Mouse (Mus musculus) embryonic fibroblast, embryonic 13.5 days (primary cell): Measurements from ENCODE around the gene Esrra. TPM values are rescaled to one million over a fixed set of nuclear protein-coding genes. Genes with fewer than 3 reads are reported as not detected.
A peak's percentile ranks its signal among the peaks of the same experiment; 100 is the strongest.

ENCODE experiments used
- H3K27ac ChIP-seq: 2 replicates; pipeline ENCODE4 v1.5.1; 2012; ENCODE audit warnings: low read length, control low read depth, inconsistent platforms; ENCODE audit not compliant: insufficient read depth
- H3K4me1 ChIP-seq: 2 replicates; pipeline ENCODE4 v1.6.1; 2011; ENCODE audit warnings: low read length; ENCODE audit not compliant: control insufficient read depth, insufficient read depth
- H3K4me3 ChIP-seq: 2 replicates; pipeline ENCODE4 v1.5.1; 2011; ENCODE audit warnings: mild to moderate bottlenecking, control low read depth, low read length; ENCODE audit not compliant: insufficient read depth
- CTCF ChIP-seq: IDR thresholded peaks from 2 replicates; pipeline ENCODE4 v1.5.1; 2011; ENCODE audit warnings: mild to moderate bottlenecking, control low read depth, low read length, moderate library complexity, borderline replicate concordance; ENCODE audit not compliant: insufficient read depth
- POLR2A ChIP-seq: IDR thresholded peaks from 2 replicates; pipeline ENCODE4 v1.6.1; 2011; ENCODE audit warnings: low read depth, mild to moderate bottlenecking, control low read depth, low read length, moderate library complexity
- polyA plus RNA-seq: library from polyadenylated mRNA; stranded (reverse); fragments of >200 nt; gene quantifications from 2 replicates; pipeline ENCODE4 v1.2.4, GENCODE M21; 2011; ENCODE audit warnings: low read depth; ENCODE audit not compliant: missing spikeins, insufficient read length

The Esrra gene
- polyA plus RNA-seq, 1 experiment: 18.6 TPM

GRCm38 (mm10) chr19:6922901-6923735 lies 1.5 kb upstream of the Esrra start:
- Histone ChIP-seq H3K4me3 (no peak overlapping the region), H3K4me1 (peaks cover 11% of the 10 kb centered on the region; the same call in 1 of the 2 replicates), H3K27ac (no peak overlapping the region)
- no peak for TF ChIP-seq CTCF
- TF ChIP-seq POLR2A: no peak

DNA sequence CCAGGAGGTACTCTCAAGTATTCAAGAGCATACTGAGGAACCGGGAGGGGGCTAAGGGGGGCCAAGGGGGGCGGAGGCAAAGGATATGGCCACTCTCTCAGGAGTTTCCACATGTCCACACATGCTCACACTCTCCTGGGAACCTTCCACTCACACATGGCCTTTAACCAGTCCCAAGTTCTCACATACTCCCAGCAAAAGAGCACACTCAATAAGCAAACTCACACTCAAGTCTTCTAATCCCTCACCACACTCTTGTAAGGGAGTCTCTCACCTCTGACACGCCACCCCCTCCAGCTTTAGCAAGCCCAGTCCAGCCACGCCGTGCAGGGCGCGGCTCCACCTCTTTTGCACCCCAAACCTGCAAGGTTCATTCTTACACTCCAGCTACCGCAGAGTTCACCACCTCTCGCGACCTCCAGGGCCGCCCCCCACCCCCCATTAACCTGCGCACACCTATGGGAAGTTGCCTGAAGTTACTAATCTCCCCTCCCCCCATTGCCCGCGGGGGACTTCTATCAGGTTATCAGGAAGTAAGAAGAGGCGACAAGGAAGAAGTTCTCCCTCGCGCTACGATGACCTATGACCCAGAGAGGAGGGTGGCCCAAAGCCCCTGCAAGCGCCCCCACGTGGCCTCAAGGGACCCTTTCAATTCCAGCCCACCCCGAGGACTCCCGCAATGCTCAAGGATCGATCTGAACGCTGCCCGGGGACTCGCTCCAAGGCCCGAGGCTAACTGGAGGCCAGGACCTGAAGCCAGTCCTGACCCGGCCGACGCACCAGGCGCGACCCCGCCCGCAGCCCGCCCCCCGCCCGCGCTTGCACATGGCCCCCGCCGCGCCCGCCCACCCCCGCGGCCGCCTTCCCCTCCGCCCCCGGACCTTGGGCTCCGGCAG lies 624 bp downstream of the Esrra start:
- Histone ChIP-seq H3K4me1 (peaks cover 11% of the 10 kb centered on the region; the same call in 1 of the 2 replicates), H3K4me3 (peak overlapping the region; percentile 84), H3K27ac (peak overlapping the region; percentile 37)
- TF ChIP-seq CTCF (no peak), POLR2A (peak; percentile 55)

DNA sequence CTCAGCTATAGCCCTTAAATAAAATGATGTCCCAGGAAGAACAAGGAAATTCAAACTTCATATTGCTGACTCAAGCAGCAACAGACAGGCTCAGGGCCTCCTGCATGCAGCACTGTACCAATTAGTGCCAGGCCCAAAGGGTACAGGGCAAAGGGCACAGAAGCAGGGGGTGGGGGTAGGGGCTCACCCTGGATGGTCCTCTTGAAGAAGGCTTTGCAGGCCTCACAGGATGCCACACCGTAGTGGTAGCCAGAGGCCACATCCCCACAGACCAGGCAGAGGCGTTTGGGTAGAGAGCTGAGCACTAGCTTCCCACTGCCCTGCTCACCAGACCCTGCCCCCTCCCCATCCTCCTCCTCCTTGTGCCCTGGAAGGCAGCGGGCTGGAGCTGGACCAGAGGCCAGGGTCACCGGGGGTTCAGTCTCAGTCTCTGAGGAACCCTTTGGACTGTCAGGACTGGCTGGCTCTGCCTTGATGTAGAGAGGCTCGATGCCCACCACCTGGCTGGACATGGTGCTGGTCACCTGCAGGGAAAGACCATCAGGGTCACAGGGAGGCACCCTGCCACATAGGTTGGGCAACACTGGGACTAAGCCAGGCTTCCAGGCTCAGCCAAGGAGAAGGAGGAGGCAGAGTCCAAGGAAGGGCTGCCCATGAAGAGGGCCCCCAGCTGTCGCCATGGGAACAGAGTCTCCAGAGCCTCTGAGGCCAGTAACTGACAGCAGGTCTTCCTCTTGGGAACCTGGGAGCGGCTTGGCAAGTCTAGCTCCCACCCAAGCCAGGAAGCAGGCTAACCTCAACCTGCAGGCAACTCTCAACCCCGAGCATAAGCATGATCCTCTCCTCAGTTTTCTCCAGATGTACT lies 1.5 kb downstream of the Esrra start:
- H3K27ac ChIP-seq: no peak overlapping the region
- peaks cover 11% of the 10 kb centered on the region; the same call in 1 of the 2 replicates for H3K4me1 ChIP-seq
- TF ChIP-seq POLR2A (no peak), CTCF (no peak)
- H3K4me3 ChIP-seq: peak overlapping the region; percentile 84

DNA sequence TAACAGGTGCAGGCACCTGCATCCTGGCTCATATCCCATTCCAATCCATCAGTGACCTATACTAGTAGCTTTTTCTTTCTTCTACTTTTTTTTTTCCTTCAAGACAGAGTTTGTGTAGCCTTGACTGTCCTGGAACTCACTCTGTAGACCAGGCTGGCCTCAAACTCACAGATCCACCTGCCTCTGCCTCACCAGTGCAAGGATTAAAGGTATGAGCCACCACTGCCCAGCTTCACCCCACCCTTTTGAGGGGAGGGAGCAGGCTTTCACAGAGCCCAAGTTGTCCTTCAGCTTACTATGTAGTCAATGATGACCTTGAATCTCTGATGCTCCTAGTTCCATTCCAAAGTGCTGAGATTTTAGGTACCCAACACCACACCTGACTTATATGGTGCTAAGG lies 2.2 kb downstream of the Esrra start:
- Histone ChIP-seq H3K4me3 (no peak overlapping the region), H3K4me1 (peaks cover 11% of the 10 kb centered on the region; the same call in 1 of the 2 replicates), H3K27ac (no peak overlapping the region)
- TF ChIP-seq CTCF: no peak
- no peak for TF ChIP-seq POLR2A

- Histone ChIP-seq H3K27ac (no peak overlapping the region), H3K4me1 (peaks cover 11% of the 10 kb centered on the region; the same call in 1 of the 2 replicates), H3K4me3 (no peak overlapping the region)
- TF ChIP-seq CTCF (no peak), POLR2A (no peak)
These were observed 3.3 kb downstream of the Esrra start for GRCm38 (mm10) chr19:6918321-6918720.

DNA sequence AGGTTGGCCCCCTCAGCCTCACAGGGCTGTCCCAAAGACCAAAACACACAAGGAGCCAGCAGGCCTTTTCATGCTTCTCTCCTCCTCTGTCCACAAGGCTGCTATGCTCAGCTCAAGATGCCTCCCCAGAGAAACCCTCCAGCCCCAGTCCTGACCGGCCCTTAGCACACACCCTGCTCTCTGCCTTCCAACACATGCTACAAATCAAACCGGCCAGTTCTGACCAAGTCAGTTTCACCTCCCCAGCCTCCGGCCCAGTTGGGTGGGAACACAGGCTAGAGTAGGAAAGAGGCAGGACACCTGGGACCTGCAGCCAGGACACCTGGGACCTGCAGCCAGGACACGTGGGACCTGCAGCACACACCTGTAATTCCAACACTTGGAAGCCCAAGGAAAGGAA lies 5.1 kb downstream of the Esrra start:
- no peak overlapping the region for H3K27ac ChIP-seq
- H3K4me1 ChIP-seq: peaks cover 8% of the 10 kb centered on the region; the same call in 1 of the 2 replicates
- TF ChIP-seq POLR2A (no peak), CTCF (no peak)
- no peak overlapping the region for H3K4me3 ChIP-seq

DNA sequence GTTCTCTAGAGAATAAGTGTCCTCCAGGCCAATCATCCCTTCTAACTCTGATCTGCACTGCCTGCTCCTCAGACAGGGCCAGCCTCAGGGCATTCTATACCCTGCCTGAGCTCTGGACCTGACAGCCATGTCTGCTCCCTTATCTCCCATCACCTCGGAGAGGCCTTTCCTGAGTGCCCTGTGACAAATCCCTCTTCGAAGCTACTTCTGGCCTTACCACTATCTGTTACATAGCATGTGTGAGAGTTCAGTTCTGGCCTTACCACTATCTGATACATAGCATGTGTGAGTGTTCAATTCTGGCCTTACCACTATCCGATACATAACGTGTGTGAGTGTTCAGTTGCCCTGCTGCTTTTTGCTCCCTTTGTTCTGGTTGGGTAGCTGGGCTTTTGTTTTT lies 6.3 kb downstream of the Esrra start:
- Histone ChIP-seq H3K27ac (no peak overlapping the region), H3K4me3 (no peak overlapping the region), H3K4me1 (peaks cover 5% of the 10 kb centered on the region; the same call in 1 of the 2 replicates)
- TF ChIP-seq CTCF (no peak), POLR2A (no peak)

- no peak overlapping the region for H3K4me3 ChIP-seq
- H3K27ac ChIP-seq: no peak overlapping the region
- no peak for TF ChIP-seq CTCF
- peaks cover 2% of the 10 kb centered on the region; the same call in 1 of the 2 replicates for H3K4me1 ChIP-seq
These were observed 7.1 kb downstream of the Esrra start for GRCm38 (mm10) chr19:6914540-6914939.

DNA sequence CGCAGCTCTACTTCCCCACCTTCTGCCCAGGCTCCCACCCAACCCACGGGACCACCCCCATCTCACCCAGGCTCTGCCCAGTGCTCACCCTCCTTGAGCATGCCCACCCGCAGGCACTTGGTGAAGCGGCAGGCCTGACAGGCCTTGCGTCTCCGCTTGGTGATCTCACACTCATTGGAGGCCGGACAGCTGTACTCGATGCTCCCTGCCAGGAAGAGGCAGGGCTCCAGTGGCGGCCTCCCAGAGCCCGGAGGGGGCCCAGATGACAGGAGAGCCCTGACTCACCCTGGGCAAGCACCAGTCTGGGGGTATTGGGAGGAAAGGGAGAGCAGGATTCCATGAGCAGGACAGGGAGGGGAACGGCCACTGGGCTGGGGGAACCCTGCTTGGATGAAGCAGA lies 7.6 kb downstream of the Esrra start:
- Histone ChIP-seq H3K4me3 (no peak overlapping the region), H3K27ac (no peak overlapping the region), H3K4me1 (no peaks in the 10 kb centered on the region; the same call in 1 of the 2 replicates)
- TF ChIP-seq CTCF (no peak), POLR2A (no peak)

DNA sequence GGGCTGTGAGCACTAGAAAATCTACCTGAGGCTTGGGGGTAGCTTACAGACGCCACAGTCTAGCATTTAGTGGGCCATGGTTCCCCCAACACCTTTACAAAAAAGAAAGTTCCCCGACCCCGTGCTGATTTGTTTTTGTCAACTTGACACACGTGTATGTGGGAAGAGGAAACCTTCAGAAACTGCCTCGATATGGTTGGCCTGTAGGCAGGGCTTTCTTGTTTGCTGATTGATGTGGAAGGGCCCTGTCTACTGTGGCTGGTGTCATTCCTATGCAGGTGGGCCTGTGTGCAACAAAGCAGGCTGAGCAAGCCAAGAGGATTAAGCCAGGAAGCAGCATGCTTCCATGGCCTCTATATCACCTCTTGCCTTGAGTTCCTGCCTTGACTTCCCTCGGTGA lies 8.6 kb downstream of the Esrra start:
- H3K4me1 ChIP-seq: no peaks in the 10 kb centered on the region; the same call in 1 of the 2 replicates
- no peak overlapping the region for H3K4me3 ChIP-seq
- no peak overlapping the region for H3K27ac ChIP-seq
- TF ChIP-seq CTCF (no peak), POLR2A (no peak)
